In the genomic region with DNA sequence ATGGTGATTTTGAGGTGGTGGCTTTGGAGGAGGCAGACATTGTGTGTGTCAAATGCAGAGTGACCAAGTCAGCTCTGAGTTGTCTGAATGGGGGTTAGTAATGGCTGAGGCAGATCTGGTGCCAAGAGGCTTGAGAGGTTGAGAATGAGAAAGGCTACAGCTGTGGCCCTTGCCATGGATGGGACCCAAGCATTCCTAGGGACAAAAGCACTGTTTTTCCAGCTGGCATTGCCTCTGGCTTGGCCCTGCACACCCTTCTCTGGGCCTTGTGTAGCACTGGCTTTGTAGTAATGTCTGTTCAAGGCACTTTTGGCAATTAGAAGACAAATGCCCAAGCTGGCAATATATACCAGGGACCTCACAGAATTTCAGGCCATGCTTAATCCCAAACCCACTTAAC, we compare ENCODE assay signal across 13 mouse cellular contexts.
"Had no signal": no experiment of that assay in that cellular context is flagged by ENCODE, and none has a peak within 500 bp of the region (broad histone marks: within the 10 kb centered on the region; RNA-seq: fewer than 3 reads in every experiment).

No protein-coding gene starts in this region.

- H3K9ac ChIP-seq: liver, embryonic 12.5 days; liver, embryonic 15.5 days; lung, embryonic 15.5 days; midbrain, embryonic 12.5 days; midbrain, embryonic 15.5 days had no signal

- ATAC-seq: intestine, postnatal 0 days; liver, embryonic 12.5 days; midbrain, embryonic 15.5 days had no signal

- DNase-seq: kidney, adult 2 months; kidney, postnatal 25 days; lung, postnatal 10 days; thymus, postnatal 25 days had no signal

- H3K4me2 ChIP-seq: liver, embryonic 12.5 days; liver, embryonic 15.5 days; lung, embryonic 15.5 days; midbrain, embryonic 12.5 days; midbrain, embryonic 15.5 days had no signal

- H3K9me3 ChIP-seq: liver, embryonic 12.5 days; liver, embryonic 15.5 days; lung, embryonic 15.5 days; megakaryocyte, embryonic 14.5 days; midbrain, embryonic 12.5 days; midbrain, embryonic 15.5 days had no signal

- H3K4me1 ChIP-seq: midbrain, embryonic 12.5 days; midbrain, embryonic 15.5 days had no signal

- H3K4me3 ChIP-seq: liver, embryonic 12.5 days; liver, embryonic 15.5 days; lung, embryonic 15.5 days; megakaryocyte, embryonic 14.5 days; midbrain, embryonic 12.5 days; midbrain, embryonic 15.5 days; myocyte had no signal

- H3K27ac ChIP-seq: kidney, postnatal 0 days; liver, embryonic 12.5 days; liver, embryonic 15.5 days; lung, embryonic 15.5 days; midbrain, embryonic 12.5 days; midbrain, embryonic 15.5 days had no signal

- H3K27me3 ChIP-seq: liver, embryonic 12.5 days; liver, embryonic 15.5 days; lung, embryonic 15.5 days; megakaryocyte, embryonic 14.5 days; midbrain, embryonic 12.5 days; midbrain, embryonic 15.5 days had no signal
